Mouse (Mus musculus): ENCODE measurements at regions not wholly inside any gene's neighbourhood (a gene's known extent, or its start where the extent isn't known, plus 50 kb on each side); places are given as distances from the start of the nearest gene placed in this dataset.

GRCm38 (mm10) chr6:117614386-117614785 is 226.6 kb upstream of the Zfp637 start:
- no peak for DNase-seq (ENCODE audit: low read depth, low spot score)

DNA sequence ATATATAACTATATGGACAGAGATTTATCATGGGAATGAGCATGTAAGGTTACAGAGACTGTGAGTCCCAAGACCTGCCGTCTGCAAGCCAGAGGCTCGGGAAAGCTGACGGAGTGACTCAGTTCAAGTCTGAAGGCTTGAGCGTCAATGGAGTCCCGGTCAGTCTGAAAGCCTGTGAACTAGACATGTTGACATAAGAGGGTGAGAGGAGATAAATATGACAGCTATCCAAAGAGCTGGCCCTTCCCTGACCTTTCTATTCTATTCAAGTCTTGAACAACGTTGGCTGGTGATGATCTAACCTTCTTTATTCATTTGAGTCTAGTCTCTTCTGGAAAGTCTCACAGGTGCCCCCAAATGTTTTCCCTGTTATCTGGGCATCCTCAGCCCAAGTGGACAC is 223.8 kb upstream of the Zfp637 start:
- DNase-seq (ENCODE audit: low read depth, low spot score): no peak

DNA sequence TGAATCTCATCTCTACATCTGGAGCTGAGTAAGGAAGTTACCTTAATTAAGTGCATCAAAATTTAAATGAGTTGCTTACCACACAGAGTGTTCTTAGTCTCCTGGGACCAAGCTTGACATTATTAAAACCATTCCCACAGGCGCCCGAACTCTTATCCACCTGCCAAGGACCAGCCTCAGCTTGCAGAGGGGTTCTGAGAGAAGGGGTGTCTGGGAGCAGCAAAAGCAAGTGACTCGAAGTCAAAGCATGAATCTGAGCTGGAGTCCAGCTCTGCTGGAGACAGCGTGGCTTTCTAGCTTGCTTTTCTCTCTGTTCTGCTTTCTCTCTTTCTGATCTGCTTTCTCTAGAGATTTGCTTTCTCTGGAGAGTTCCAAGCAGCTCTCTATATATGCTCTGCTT is 223.0 kb upstream of the Zfp637 start:
- no peak for DNase-seq (ENCODE audit: low read depth, low spot score)

DNA sequence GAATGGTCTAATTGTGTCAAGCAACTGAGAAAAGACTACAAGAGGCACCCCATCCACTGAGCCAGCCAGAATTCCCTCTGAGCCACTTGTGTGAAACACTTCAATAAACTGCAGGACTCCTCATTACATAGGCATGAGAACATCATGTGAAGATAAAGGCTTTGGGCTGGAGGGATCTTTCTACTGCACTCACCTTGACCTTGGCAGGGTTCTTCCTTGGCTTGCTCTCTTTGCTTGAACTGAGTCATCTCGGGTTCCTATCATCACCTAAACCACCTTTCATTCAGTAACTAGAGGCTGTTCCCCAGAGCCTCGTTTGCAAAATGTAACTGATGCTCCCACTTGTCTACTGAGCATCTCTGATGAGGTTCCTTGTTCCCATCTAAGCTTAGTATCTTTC is 221.4 kb upstream of the Zfp637 start:
- no peak for DNase-seq (ENCODE audit: low read depth, low spot score)

DNA sequence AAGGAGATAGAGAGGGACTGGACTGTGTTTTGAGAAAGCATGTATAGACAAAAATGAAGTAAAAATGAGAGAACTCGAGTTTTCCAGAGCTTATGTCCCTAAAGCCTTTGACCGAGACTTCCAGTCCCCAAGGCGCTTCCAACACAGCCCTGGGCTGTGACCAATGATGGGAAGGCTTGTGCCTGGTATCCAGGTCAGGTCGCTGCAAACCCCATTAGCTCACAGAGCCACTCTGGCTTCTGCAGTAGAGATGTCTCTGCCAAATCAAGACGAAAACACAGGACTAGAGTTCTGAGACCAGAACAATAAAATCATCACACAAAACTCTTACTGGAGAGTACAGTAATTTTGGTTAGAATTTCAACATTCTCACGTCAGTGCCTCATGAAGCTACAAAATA is 218.5 kb upstream of the Zfp637 start:
- DNase-seq (ENCODE audit: low read depth, low spot score): no peak

- DNase-seq (ENCODE audit: low read depth, low spot score): no peak
Observed at GRCm38 (mm10) chr6:117622946-117623345, 218.0 kb upstream of the Zfp637 start.

DNA sequence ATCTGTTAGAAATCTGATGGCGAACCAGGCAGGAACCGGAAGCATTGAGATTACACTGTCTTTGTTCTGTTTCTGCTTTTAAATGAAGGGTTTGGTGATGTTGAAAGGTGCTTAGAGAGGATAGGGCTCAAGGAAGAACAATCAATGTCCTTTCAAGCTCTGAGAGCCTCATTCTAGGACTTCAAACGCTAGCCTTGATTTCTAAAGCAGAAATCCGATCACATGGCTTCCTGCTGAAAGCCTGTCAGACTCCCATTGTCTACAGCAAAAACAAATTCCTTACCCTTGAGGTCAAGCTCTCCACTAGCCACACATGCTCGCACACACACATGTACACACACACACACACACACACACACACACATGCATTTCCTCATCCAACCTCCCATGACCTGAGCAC is 215.3 kb upstream of the Zfp637 start:
- no peak for DNase-seq (ENCODE audit: low read depth, low spot score)

- no peak for DNase-seq (ENCODE audit: low read depth, low spot score)
Observed at GRCm38 (mm10) chr6:117627461-117627860, 213.5 kb upstream of the Zfp637 start.

DNA sequence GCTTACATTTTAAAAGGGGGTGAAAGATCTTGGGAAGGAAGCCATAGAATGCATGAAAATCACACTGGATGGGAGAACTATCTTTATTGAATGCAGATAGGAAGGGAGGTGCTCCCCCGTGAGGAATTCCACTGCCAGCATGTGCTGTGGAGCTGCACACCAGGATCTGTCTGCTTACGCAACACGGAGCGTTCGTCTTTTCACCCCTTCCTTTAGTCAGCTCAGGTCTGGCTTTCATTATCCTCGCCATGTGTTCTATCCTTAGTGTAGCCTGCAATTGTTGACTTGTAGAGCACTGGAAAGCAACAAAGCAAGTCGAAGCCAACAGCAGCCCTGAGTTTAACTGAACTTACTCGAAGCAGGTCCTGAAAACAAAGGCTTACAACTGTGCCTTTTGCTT is 194.4 kb upstream of the Zfp637 start:
- no peak for DNase-seq (ENCODE audit: low read depth, low spot score)

- DNase-seq (ENCODE audit: low read depth, low spot score): no peak
Observed at GRCm38 (mm10) chr6:117650541-117650940, 190.4 kb upstream of the Zfp637 start.

GRCm38 (mm10) chr6:117651551-117651950 is 189.4 kb upstream of the Zfp637 start:
- no peak for DNase-seq (ENCODE audit: low read depth, low spot score)

GRCm38 (mm10) chr6:117652012-117652411 is 189.0 kb upstream of the Zfp637 start:
- no peak for DNase-seq (ENCODE audit: low read depth, low spot score)

GRCm38 (mm10) chr6:117652917-117653316 is 188.1 kb upstream of the Zfp637 start:
- no peak for DNase-seq (ENCODE audit: low read depth, low spot score)

DNA sequence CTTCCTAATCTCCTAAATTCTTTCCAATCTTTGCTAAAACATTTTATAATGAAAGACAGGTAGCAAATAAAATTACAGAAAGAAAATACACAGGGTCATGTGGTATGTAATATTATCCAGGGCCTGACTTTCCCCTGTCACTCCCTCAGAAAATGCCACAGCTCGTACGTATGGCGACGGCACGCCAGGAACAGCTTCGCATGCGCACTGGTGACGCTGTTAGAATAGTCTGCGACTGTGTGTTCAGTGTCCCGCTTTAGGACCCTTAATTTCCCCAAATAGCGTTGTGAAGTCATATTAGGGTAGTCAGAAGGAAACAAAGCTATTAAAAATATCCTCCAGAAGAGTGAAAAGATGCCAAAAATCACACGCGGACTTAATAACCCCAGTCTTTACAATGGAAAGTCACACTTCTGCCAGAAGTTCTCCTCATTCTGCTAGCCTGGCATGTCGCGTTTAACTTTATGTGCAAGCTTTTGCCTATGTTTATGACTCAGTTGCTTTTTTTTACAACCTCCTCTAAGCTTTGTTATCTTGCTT is 187.0 kb upstream of the Zfp637 start:
- DNase-seq (ENCODE audit: low read depth, low spot score): no peak

GRCm38 (mm10) chr6:117655986-117656385 is 185.0 kb upstream of the Zfp637 start:
- DNase-seq (ENCODE audit: low read depth, low spot score): no peak

DNA sequence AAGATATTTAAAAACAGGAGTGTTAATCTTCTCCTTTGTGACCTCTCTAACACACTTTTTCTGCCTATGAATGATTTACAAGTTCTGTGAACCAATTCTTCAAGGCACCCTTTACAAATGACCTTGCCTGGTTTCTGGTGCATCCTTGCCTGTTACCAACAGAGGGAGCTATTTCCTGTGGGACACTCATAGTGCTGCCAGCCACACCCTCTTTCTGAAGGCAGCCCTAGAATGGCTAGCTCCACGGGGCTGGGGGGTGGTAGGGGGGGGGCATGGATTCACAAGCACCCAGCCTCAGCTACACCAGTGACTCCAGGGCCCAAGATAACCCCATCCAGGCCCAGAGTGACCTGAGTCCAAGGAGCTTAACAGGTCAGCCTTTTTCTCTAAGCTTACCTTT is 180.4 kb upstream of the Zfp637 start:
- no peak for DNase-seq (ENCODE audit: low read depth, low spot score)

DNA sequence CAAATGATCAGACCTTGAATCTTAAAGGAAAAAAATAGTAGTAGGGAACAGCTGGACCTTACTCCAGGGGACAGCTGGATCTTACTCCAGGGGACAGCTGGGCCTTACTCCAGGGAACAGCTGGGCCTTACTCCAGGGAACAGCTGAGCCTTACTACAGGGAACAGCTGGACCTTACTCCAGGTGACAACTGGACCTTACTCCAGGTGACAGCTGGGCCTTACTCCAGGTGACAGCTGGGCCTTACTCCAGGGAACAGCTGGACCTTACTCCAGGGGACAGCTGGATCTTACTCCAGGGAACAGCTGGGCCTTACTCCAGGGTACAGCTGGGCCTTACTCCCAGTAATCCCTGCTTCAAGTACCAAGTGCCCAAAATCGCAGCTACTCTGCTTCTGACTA is 178.3 kb upstream of the Zfp637 start:
- DNase-seq (ENCODE audit: low read depth, low spot score): no peak

GRCm38 (mm10) chr6:117670337-117670736 is 170.6 kb upstream of the Zfp637 start:
- DNase-seq (ENCODE audit: low read depth, low spot score): no peak

GRCm38 (mm10) chr6:117670792-117671525 is 170.0 kb upstream of the Zfp637 start:
- no peak for DNase-seq (ENCODE audit: low read depth, low spot score)

- peak; percentile 13 for DNase-seq (ENCODE audit: low read depth, low spot score)
Observed at GRCm38 (mm10) chr6:117675059-117675800, 165.8 kb upstream of the Zfp637 start.

DNA sequence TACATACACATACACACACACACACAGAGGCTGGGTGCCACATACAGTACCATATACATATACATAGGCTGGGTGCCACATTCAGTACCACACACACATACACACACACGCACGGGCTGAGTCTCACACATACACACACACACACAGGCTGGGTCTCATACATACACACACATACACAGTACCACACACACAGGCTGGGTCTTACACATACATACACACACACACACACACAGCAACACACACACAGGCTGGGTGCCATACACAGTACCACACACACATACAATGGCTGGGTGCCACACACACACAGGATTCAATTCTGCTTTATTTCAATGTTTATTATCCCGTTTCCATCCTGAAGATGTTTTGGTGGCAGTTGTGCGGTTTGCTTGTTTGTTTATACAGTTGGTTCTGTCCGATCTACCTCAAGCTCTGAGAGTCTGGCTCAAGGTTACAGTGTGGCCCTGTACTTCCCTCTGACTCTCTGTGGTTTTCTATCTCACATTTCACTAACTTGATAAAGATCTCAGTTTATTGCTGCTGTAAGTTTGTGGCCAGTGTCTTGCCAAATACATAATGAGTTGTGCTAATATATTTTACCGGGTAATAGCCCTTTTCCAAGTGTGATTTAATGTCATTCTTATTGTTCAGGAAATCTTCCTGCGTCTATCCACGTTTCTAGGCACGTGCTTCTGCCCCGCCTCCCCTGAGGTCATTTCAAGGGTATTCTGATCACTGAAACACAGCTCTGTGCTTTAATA is 164.7 kb upstream of the Zfp637 start:
- DNase-seq (ENCODE audit: low read depth, low spot score): no peak

- DNase-seq (ENCODE audit: low read depth, low spot score): no peak
Observed at GRCm38 (mm10) chr6:117677062-117677461, 163.9 kb upstream of the Zfp637 start.

All from retina, postnatal 7 days (tissue).